Mouse (Mus musculus) heart, adult 2 months (tissue): Measurements from ENCODE around the gene Dop1b. TPM values are rescaled to one million over a fixed set of nuclear protein-coding genes. Genes with fewer than 3 reads are reported as not detected.

Source experiments
- DNase-seq, 2 experiments: peaks; one replicate each; pipeline ENCODE4 v3.0.0; 2021
- H3K27ac ChIP-seq: fragments of 200-600 bp; 2 replicates; pipeline ENCODE4 v1.8.1; 2022
- H3K27me3 ChIP-seq: fragments of 200-500 bp; 2 replicates; pipeline ENCODE4 v1.6.1; 2012; ENCODE audit warnings: mild to moderate bottlenecking, low read length, inconsistent platforms, mixed read lengths; ENCODE audit not compliant: control insufficient read depth, insufficient read depth
- H3K36me3 ChIP-seq: fragments of 200-500 bp; 2 replicates; pipeline ENCODE4 v1.6.1; 2012; ENCODE audit warnings: low read length, inconsistent platforms; ENCODE audit not compliant: control insufficient read depth, insufficient read depth
- H3K4me1 ChIP-seq: fragments of 200-500 bp; 2 replicates; pipeline ENCODE4 v1.6.1; 2011; ENCODE audit warnings: low read length; ENCODE audit not compliant: control insufficient read depth, insufficient read depth
- H3K4me3 ChIP-seq: fragments of 200-600 bp; 2 replicates; pipeline ENCODE4 v1.8.1; 2022
- H3K79me2 ChIP-seq: fragments of 200-500 bp; replicated peaks from 2 replicates; pipeline ENCODE4 v1.6.1; 2012; ENCODE audit warnings: mild to moderate bottlenecking, inconsistent platforms, low read length, moderate library complexity, mixed read lengths; ENCODE audit not compliant: control insufficient read depth, insufficient read depth
- H3K9ac ChIP-seq: fragments of 200-500 bp; 2 replicates; pipeline ENCODE4 v1.6.1; 2012; ENCODE audit warnings: low read depth, mild to moderate bottlenecking, control low read depth, inconsistent platforms, low read length, mixed read lengths
- CTCF ChIP-seq: fragments of 200-600 bp; IDR thresholded peaks from 2 replicates; pipeline ENCODE4 v1.8.1; 2022; ENCODE audit warnings: antibody characterized with exemption, mild to moderate bottlenecking, moderate library complexity
- EP300 ChIP-seq: fragments of 200-500 bp; IDR thresholded peaks from 2 replicates; pipeline ENCODE4 v1.6.1; 2011; ENCODE audit warnings: low read depth, low read length, control low read depth; ENCODE audit not compliant: insufficient read depth
- POLR2A ChIP-seq: fragments of 200-500 bp; IDR thresholded peaks from 2 replicates; pipeline ENCODE4 v1.6.1; 2011; ENCODE audit warnings: mild to moderate bottlenecking, low read depth, low read length, control low read depth; ENCODE audit not compliant: insufficient read depth
- WGBS: fragments of 180-500 bp; shearing (Covaris S2); methylation state at CpG from one replicate; pipeline ENCODE4 v1.1.7; 2018; 5-methylcytosine and 5-hydroxymethylcytosine counted together
- intact Hi-C: fragments of 180-260 bp; cut with DNase I; formaldehyde crosslinking; loops from one replicate; pipeline ENCODE4 v1.15.1; 2025
- polyA plus RNA-seq: library from polyadenylated mRNA; depleted of rRNA; stranded (reverse); fragments of >200 nt; gene quantifications from 2 replicates; pipeline ENCODE4 v1.2.3, GENCODE M21; 2012
- total RNA-seq, 2 experiments: library from RNA; stranded (reverse); gene quantifications; 2 replicates each; pipeline ENCODE4 v1.2.3; 2021

Dop1b gene
- total and polyA plus RNA-seq, 3 experiments: 15.5 to 17.6 (median 15.7) TPM

GRCm38 (mm10) chr16:93826909-93827308 is 115.2 kb downstream of the Dop1b start:
- Histone ChIP-seq H3K4me1 (no peaks in the 10 kb centered on the region; the same call in 1 of the 2 replicates), H3K36me3 (no peaks in the 10 kb centered on the region), H3K9ac (no peak overlapping the region), H3K27me3 (no peaks in the 10 kb centered on the region), H3K27ac (no peak overlapping the region), H3K79me2 (no peaks in the 10 kb centered on the region), H3K4me3 (no peak overlapping the region)
- WGBS: 86% methylated on average over 6 of the region's 6 CpGs
- no peak for DNase-seq
- TF ChIP-seq CTCF (no peak), POLR2A (no peak), EP300 (no peak)
- intact Hi-C loops: no loop called here

- intact Hi-C loops: no loop called here
- no peak overlapping the region for H3K4me3 ChIP-seq
- H3K27ac ChIP-seq: no peak overlapping the region
- no peak overlapping the region for H3K9ac ChIP-seq
- no peaks in the 10 kb centered on the region for H3K27me3 ChIP-seq
- 93% methylated on average over 15 of the region's 15 CpGs for WGBS
- H3K4me1 ChIP-seq: peaks cover 4% of the 10 kb centered on the region
- peaks cover 6% of the 10 kb centered on the region for H3K36me3 ChIP-seq
- TF ChIP-seq POLR2A (no peak), EP300 (no peak), CTCF (no peak)
- no peaks in the 10 kb centered on the region; the same call in 1 of the 2 replicates for H3K79me2 ChIP-seq
- DNase-seq: no peak
These were observed 117.8 kb downstream of the Dop1b start for GRCm38 (mm10) chr16:93829526-93829925.

GRCm38 (mm10) chr16:93830071-93830470 is 118.4 kb downstream of the Dop1b start:
- 78% methylated on average over 9 of the region's 9 CpGs for WGBS
- Histone ChIP-seq H3K4me1 (peaks cover 4% of the 10 kb centered on the region), H3K27me3 (no peaks in the 10 kb centered on the region), H3K9ac (no peak overlapping the region), H3K4me3 (no peak overlapping the region), H3K27ac (no peak overlapping the region), H3K79me2 (no peaks in the 10 kb centered on the region; the same call in 1 of the 2 replicates), H3K36me3 (peaks cover 6% of the 10 kb centered on the region)
- intact Hi-C loops: loop anchor here (2.0 to 10.0 kb wide), 4 partner anchors 13 to 223 kb away; partner anchors contain the start of genes Cbr1, Chaf1b and Dop1b
- DNase-seq: no peak
- TF ChIP-seq EP300: no peak
- no peak for TF ChIP-seq POLR2A
- no peak for TF ChIP-seq CTCF

- H3K27ac ChIP-seq: no peak overlapping the region
- H3K27me3 ChIP-seq: no peaks in the 10 kb centered on the region
- peaks cover 5% of the 10 kb centered on the region for H3K4me1 ChIP-seq
- peaks cover 6% of the 10 kb centered on the region for H3K36me3 ChIP-seq
- no peak overlapping the region for H3K4me3 ChIP-seq
- no peak for TF ChIP-seq EP300
- no peak for TF ChIP-seq POLR2A
- no peak for TF ChIP-seq CTCF
- peaks cover 2% of the 10 kb centered on the region; the same call in 1 of the 2 replicates for H3K79me2 ChIP-seq
- intact Hi-C loops: loop anchor here (2.0 to 10.0 kb wide), 4 partner anchors 14 to 224 kb away; partner anchors contain the start of genes Cbr1, Chaf1b and Dop1b
- H3K9ac ChIP-seq: no peak overlapping the region
- no peak for DNase-seq
- WGBS: 73% methylated on average over 5 of the region's 5 CpGs
These were observed 119.2 kb downstream of the Dop1b start for GRCm38 (mm10) chr16:93830916-93831315.

- Histone ChIP-seq H3K4me1 (peaks cover 5% of the 10 kb centered on the region), H3K27me3 (no peaks in the 10 kb centered on the region), H3K79me2 (peaks cover 2% of the 10 kb centered on the region; the same call in 1 of the 2 replicates), H3K9ac (peak within 1 kb of the TSS; percentile 92), H3K36me3 (peaks cover 6% of the 10 kb centered on the region), H3K4me3 (peak within 1 kb of the TSS; percentile 77), H3K27ac (peak within 1 kb of the TSS; percentile 92)
- 12% methylated on average over 55 of the region's 55 CpGs for WGBS
- peak; percentile 86 for TF ChIP-seq POLR2A
- TF ChIP-seq CTCF: no peak; the same call in 1 of the 2 replicates
- DNase-seq: peak; percentile 100
- intact Hi-C loops: loop anchor here (2.0 to 10.0 kb wide), 4 partner anchors 15 to 225 kb away; partner anchors contain the start of genes Cbr1, Chaf1b and Dop1b
These were observed 120.1 kb downstream of the Dop1b start, which contains the start of gene Morc3 for GRCm38 (mm10) chr16:93831627-93832395. Gene Morc3 (plus strand): TSS chr16:93832121.
